Mouse (Mus musculus) ovary, adult 18-20 months (tissue): ENCODE data around the gene Fndc3b.
A peak's percentile ranks its signal among the peaks of the same experiment; 100 is the strongest.

Experiments used
- DNase-seq: peaks from one replicate; pipeline ENCODE4 v3.0.0; 2022; ENCODE audit warnings: low spot score, mixed read lengths

Fndc3b gene

GRCm38 (mm10) chr3:27709096-27709905 is 1.8 kb downstream of the Fndc3b start:
- DNase-seq, result no peak

GRCm38 (mm10) chr3:27708581-27708980 is 2.5 kb downstream of the Fndc3b start:
- DNase-seq, result no peak

GRCm38 (mm10) chr3:27705761-27706160 is 5.3 kb downstream of the Fndc3b start:
- no peak for DNase-seq

- DNase-seq, result no peak
These were observed 6.1 kb downstream of the Fndc3b start for GRCm38 (mm10) chr3:27705056-27705455.

GRCm38 (mm10) chr3:27704641-27705040 is 6.5 kb downstream of the Fndc3b start:
- no peak for DNase-seq

- no peak for DNase-seq
These were observed 7.6 kb downstream of the Fndc3b start for GRCm38 (mm10) chr3:27703531-27703930.

- DNase-seq, result no peak
These were observed 8.0 kb downstream of the Fndc3b start for GRCm38 (mm10) chr3:27703081-27703480.

- no peak for DNase-seq
These were observed 12.4 kb downstream of the Fndc3b start for GRCm38 (mm10) chr3:27698671-27699070.

GRCm38 (mm10) chr3:27696449-27696797 is 14.7 kb downstream of the Fndc3b start:
- no peak for DNase-seq

GRCm38 (mm10) chr3:27695612-27696448 is 15.3 kb downstream of the Fndc3b start:
- DNase-seq, result no peak

GRCm38 (mm10) chr3:27694586-27694985 is 16.5 kb downstream of the Fndc3b start:
- no peak for DNase-seq

- DNase-seq, result no peak
These were observed 17.0 kb downstream of the Fndc3b start for GRCm38 (mm10) chr3:27694111-27694510.

GRCm38 (mm10) chr3:27691486-27692160 is 19.5 kb downstream of the Fndc3b start:
- DNase-seq, result no peak

GRCm38 (mm10) chr3:27690030-27690429 is 21.1 kb downstream of the Fndc3b start:
- DNase-seq, result peak; percentile 45

GRCm38 (mm10) chr3:27689149-27689865 is 21.8 kb downstream of the Fndc3b start:
- peak; percentile 64 for DNase-seq

- DNase-seq, result no peak
These were observed 24.2 kb downstream of the Fndc3b start for GRCm38 (mm10) chr3:27686732-27687491.

- DNase-seq, result no peak
These were observed 25.4 kb downstream of the Fndc3b start for GRCm38 (mm10) chr3:27685650-27686208.

- no peak for DNase-seq
These were observed 26.0 kb downstream of the Fndc3b start for GRCm38 (mm10) chr3:27685134-27685533.

GRCm38 (mm10) chr3:27683374-27683773 is 27.7 kb downstream of the Fndc3b start:
- DNase-seq, result no peak

- DNase-seq, result no peak
These were observed 33.5 kb downstream of the Fndc3b start for GRCm38 (mm10) chr3:27677574-27677973.

GRCm38 (mm10) chr3:27673660-27674059 is 37.4 kb downstream of the Fndc3b start:
- DNase-seq, result no peak
